Mouse (Mus musculus): ENCODE measurements around the gene Rhox10. TPM values are rescaled to one million over a fixed set of nuclear protein-coding genes. Genes with fewer than 3 reads are reported as not detected.

Rhox10 gene
- not detected for polyA plus RNA-seq (2015; fragmentation: Illumina TruSeq; extraction: RNeasy Lipid Tissue Mini Kit (QIAGEN cat#74804); ENCODE audit: insufficient read depth, low read depth, low replicate concordance)

DNA sequence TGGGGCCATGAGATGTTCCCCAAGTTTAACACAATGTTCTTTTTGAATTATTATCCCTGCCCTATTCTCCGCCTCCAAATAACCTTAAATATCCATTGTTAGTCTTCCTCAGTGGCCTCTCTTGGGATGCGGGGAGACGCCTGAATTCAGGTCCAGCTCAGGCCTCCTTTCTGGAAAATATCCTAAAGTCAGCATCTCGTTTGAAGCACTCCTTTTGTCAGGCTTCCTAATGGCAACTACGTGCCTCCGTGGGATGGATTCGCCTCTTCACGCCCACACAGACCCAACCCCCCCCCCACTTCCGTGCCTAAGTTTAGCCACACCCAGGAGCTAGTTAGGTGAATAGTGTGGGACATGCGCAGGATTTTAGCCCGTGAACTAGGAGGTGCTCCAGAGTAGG lies at the start of gene Rhox10:
Rhox10 (plus strand) TSS at position 301 of the 400 bp plus-strand sequence.

GRCm38 (mm10) chrX:38018597-38018996 lies 47.7 kb upstream of the Rhox10 start, which contains the start of gene Btg1-ps1:
Gene Btg1-ps1 (minus strand): TSS chrX:38018815.

GRCm38 (mm10) chrX:38043014-38043413 lies 23.3 kb upstream of the Rhox10 start, which contains the start of gene Btg1-ps2:
Gene Btg1-ps2 (minus strand): TSS chrX:38043114.

GRCm38 (mm10) chrX:38085041-38085440 lies 18.8 kb downstream of the Rhox10 start, which contains the start of gene Rhox11:
Gene Rhox11 (minus strand): TSS chrX:38085141.

GRCm38 (mm10) chrX:38110807-38111206 lies 44.5 kb downstream of the Rhox10 start, which contains the start of gene Rhox12:
Gene Rhox12 (minus strand): TSS chrX:38110907.

GRCm38 (mm10) chrX:38120982-38121381 lies 54.7 kb downstream of the Rhox10 start, which contains the start of gene Rhox13:
Gene Rhox13 (plus strand): TSS chrX:38121219.

Other genes starting within 250 kb of the Rhox10 start
- not detected for gene Rhox6, start 239.6 kb upstream of the Rhox10 start, polyA plus RNA-seq (2015; fragmentation: Illumina TruSeq; extraction: RNeasy Lipid Tissue Mini Kit (QIAGEN cat#74804); ENCODE audit: insufficient read depth, low read depth, low replicate concordance)
- not detected for gene Rhox7a, start 234.8 kb upstream of the Rhox10 start, polyA plus RNA-seq (2015; fragmentation: Illumina TruSeq; extraction: RNeasy Lipid Tissue Mini Kit (QIAGEN cat#74804); ENCODE audit: insufficient read depth, low read depth, low replicate concordance)
- not detected for gene Rhox8, start 187.5 kb upstream of the Rhox10 start, polyA plus RNA-seq (2015; fragmentation: Illumina TruSeq; extraction: RNeasy Lipid Tissue Mini Kit (QIAGEN cat#74804); ENCODE audit: insufficient read depth, low read depth, low replicate concordance)
- not detected for gene Rhox7b, start 169.2 kb upstream of the Rhox10 start, polyA plus RNA-seq (2015; fragmentation: Illumina TruSeq; extraction: RNeasy Lipid Tissue Mini Kit (QIAGEN cat#74804); ENCODE audit: insufficient read depth, low read depth, low replicate concordance)
- not detected for gene Rhox9, start 164.7 kb upstream of the Rhox10 start, polyA plus RNA-seq (2015; fragmentation: Illumina TruSeq; extraction: RNeasy Lipid Tissue Mini Kit (QIAGEN cat#74804); ENCODE audit: insufficient read depth, low read depth, low replicate concordance)
- not detected for gene Btg1-ps1, start 47.7 kb upstream of the Rhox10 start, polyA plus RNA-seq (2015; fragmentation: Illumina TruSeq; extraction: RNeasy Lipid Tissue Mini Kit (QIAGEN cat#74804); ENCODE audit: insufficient read depth, low read depth, low replicate concordance)
- not detected for gene Btg1-ps2, start 23.4 kb upstream of the Rhox10 start, polyA plus RNA-seq (2015; fragmentation: Illumina TruSeq; extraction: RNeasy Lipid Tissue Mini Kit (QIAGEN cat#74804); ENCODE audit: insufficient read depth, low read depth, low replicate concordance)
- not detected for gene Rhox11, start 18.7 kb downstream of the Rhox10 start, polyA plus RNA-seq (2015; fragmentation: Illumina TruSeq; extraction: RNeasy Lipid Tissue Mini Kit (QIAGEN cat#74804); ENCODE audit: insufficient read depth, low read depth, low replicate concordance)
- gene Rhox12, start 44.4 kb downstream of the Rhox10 start, polyA plus RNA-seq (2015; fragmentation: Illumina TruSeq; extraction: RNeasy Lipid Tissue Mini Kit (QIAGEN cat#74804); ENCODE audit: insufficient read depth, low read depth, low replicate concordance), result not detected
- not detected for gene Rhox13, start 54.7 kb downstream of the Rhox10 start, polyA plus RNA-seq (2015; fragmentation: Illumina TruSeq; extraction: RNeasy Lipid Tissue Mini Kit (QIAGEN cat#74804); ENCODE audit: insufficient read depth, low read depth, low replicate concordance)
- 2.5 TPM for gene Zbtb33, start 123.3 kb downstream of the Rhox10 start, polyA plus RNA-seq (2015; fragmentation: Illumina TruSeq; extraction: RNeasy Lipid Tissue Mini Kit (QIAGEN cat#74804); ENCODE audit: insufficient read depth, low read depth, low replicate concordance)
- 3.0 TPM for gene Tmem255a, start 186.0 kb downstream of the Rhox10 start, polyA plus RNA-seq (2015; fragmentation: Illumina TruSeq; extraction: RNeasy Lipid Tissue Mini Kit (QIAGEN cat#74804); ENCODE audit: insufficient read depth, low read depth, low replicate concordance)
- gene Atp1b4, start 249.7 kb downstream of the Rhox10 start, polyA plus RNA-seq (2015; fragmentation: Illumina TruSeq; extraction: RNeasy Lipid Tissue Mini Kit (QIAGEN cat#74804); ENCODE audit: insufficient read depth, low read depth, low replicate concordance), result not detected